Mouse (Mus musculus) hindbrain, embryonic 13.5 days (tissue): Measurements from ENCODE around the gene Ntn5. TPM values are rescaled to one million over a fixed set of nuclear protein-coding genes. Genes with fewer than 3 reads are reported as not detected.

ENCODE experiments used
- ATAC-seq: fragments of 200-750 bp; cut with Nextera tagmentation; 2 replicates; pipeline ENCODE4 v1.8.0; 2017; ENCODE audit warnings: moderate TSS enrichment; ENCODE audit not compliant: low FRiP score
- H3K27ac ChIP-seq: fragments of 300-500 bp; sonication (generic); 2 replicates; pipeline ENCODE4 v1.5.1; 2015; ENCODE audit warnings: inconsistent platforms, mild to moderate bottlenecking, moderate library complexity
- H3K27me3 ChIP-seq: fragments of 300-500 bp; sonication (generic); 2 replicates; pipeline ENCODE4 v1.6.1; 2015; ENCODE audit warnings: mild to moderate bottlenecking, inconsistent platforms
- H3K36me3 ChIP-seq: fragments of 300-500 bp; sonication (generic); 2 replicates; pipeline ENCODE4 v1.6.1; 2015; ENCODE audit warnings: mild to moderate bottlenecking, inconsistent platforms
- H3K4me1 ChIP-seq: fragments of 300-500 bp; sonication (generic); replicated peaks from 2 replicates; pipeline ENCODE4 v1.6.1; 2015; ENCODE audit warnings: inconsistent platforms
- H3K4me2 ChIP-seq: fragments of 300-500 bp; sonication (generic); 2 replicates; pipeline ENCODE4 v1.6.1; 2015; ENCODE audit warnings: inconsistent platforms, mild to moderate bottlenecking, moderate library complexity
- H3K4me3 ChIP-seq: fragments of 300-500 bp; sonication (generic); 2 replicates; pipeline ENCODE4 v1.5.1; 2015; ENCODE audit warnings: mild to moderate bottlenecking, inconsistent platforms
- H3K9ac ChIP-seq: fragments of 300-500 bp; sonication (generic); 2 replicates; pipeline ENCODE4 v1.6.1; 2015; ENCODE audit warnings: mild to moderate bottlenecking, inconsistent platforms
- H3K9me3 ChIP-seq: fragments of 300-500 bp; sonication (generic); 2 replicates; pipeline ENCODE4 v1.6.1; 2016; ENCODE audit warnings: inconsistent platforms
- WGBS: fragments of 180-500 bp; shearing (Covaris S2); methylation state at CpG from one replicate; pipeline ENCODE4 v1.1.7; 2015; 5-methylcytosine and 5-hydroxymethylcytosine counted together
- polyA plus RNA-seq: library from polyadenylated mRNA; unstranded; fragments of >200 nt; fragmentation: Nextera tagmentation; extraction: Ambion mirVana; gene quantifications from 2 replicates; pipeline ENCODE4 v1.2.1, GENCODE M21; 2015

Ntn5 gene
- polyA plus RNA-seq, 1 experiment from 2014 or later: 2.6 TPM

- peak; percentile 65 for ATAC-seq
- H3K4me1 ChIP-seq: peaks cover 64% of the 10 kb centered on the region
- H3K27ac ChIP-seq: peak within 1 kb of the TSS; percentile 90
- H3K4me2 ChIP-seq: peak within 1 kb of the TSS; percentile 94
- peak within 1 kb of the TSS; percentile 86 for H3K4me3 ChIP-seq
- 0% methylated on average over 41 of the region's 41 CpGs for WGBS
- peaks cover 45% of the 10 kb centered on the region for H3K36me3 ChIP-seq
- no peaks in the 10 kb centered on the region for H3K9me3 ChIP-seq
- peak within 1 kb of the TSS; percentile 96 for H3K9ac ChIP-seq
- no peaks in the 10 kb centered on the region for H3K27me3 ChIP-seq
Measured at GRCm38 (mm10) chr7:45717918-45718297, 34.1 kb downstream of the Ntn5 start, which contains the start of gene Sphk2. TSS of gene Sphk2 (minus strand) at chr7:45718002.

GRCm38 (mm10) chr7:45718331-45718730 is 34.5 kb downstream of the Ntn5 start:
- WGBS: under 1% methylated on average over 20 of the region's 20 CpGs
- Histone ChIP-seq H3K4me3 (peak overlapping the region; percentile 86), H3K9me3 (no peaks in the 10 kb centered on the region), H3K36me3 (peaks cover 45% of the 10 kb centered on the region), H3K4me1 (peaks cover 64% of the 10 kb centered on the region), H3K9ac (peak overlapping the region; percentile 96), H3K4me2 (peak overlapping the region; percentile 88), H3K27ac (peak overlapping the region; percentile 90), H3K27me3 (no peaks in the 10 kb centered on the region)
- ATAC-seq: no peak

- H3K36me3 ChIP-seq: peaks cover 50% of the 10 kb centered on the region
- H3K4me3 ChIP-seq: peak overlapping the region; percentile 86
- H3K4me2 ChIP-seq: peak overlapping the region; percentile 88
- H3K27ac ChIP-seq: no peak overlapping the region
- peaks cover 59% of the 10 kb centered on the region for H3K4me1 ChIP-seq
- no peaks in the 10 kb centered on the region for H3K27me3 ChIP-seq
- no peaks in the 10 kb centered on the region for H3K9me3 ChIP-seq
- WGBS: 84% methylated on average over 10 of the region's 10 CpGs
- H3K9ac ChIP-seq: peak overlapping the region; percentile 96
- no peak for ATAC-seq
Measured at GRCm38 (mm10) chr7:45719180-45719579, 35.4 kb downstream of the Ntn5 start.

- peaks cover 52% of the 10 kb centered on the region for H3K4me1 ChIP-seq
- peak overlapping the region; percentile 88; the same call in 1 of the 2 replicates for H3K4me2 ChIP-seq
- H3K9ac ChIP-seq: peak overlapping the region; percentile 96; the same call in 1 of the 2 replicates
- no peaks in the 10 kb centered on the region for H3K27me3 ChIP-seq
- H3K4me3 ChIP-seq: no peak overlapping the region; the same call in 1 of the 2 replicates
- H3K36me3 ChIP-seq: peaks cover 57% of the 10 kb centered on the region
- H3K27ac ChIP-seq: no peak overlapping the region
- no peaks in the 10 kb centered on the region for H3K9me3 ChIP-seq
- no peak for ATAC-seq
- WGBS: 92% methylated on average over 16 of the region's 16 CpGs
Measured at GRCm38 (mm10) chr7:45719738-45720412, 36.1 kb downstream of the Ntn5 start.

- Histone ChIP-seq H3K4me3 (no peak within 1 kb of the TSS), H3K27me3 (no peaks in the 10 kb centered on the region), H3K4me2 (no peak within 1 kb of the TSS), H3K9ac (peak within 1 kb of the TSS; percentile 96; the same call in 1 of the 2 replicates), H3K9me3 (no peaks in the 10 kb centered on the region), H3K36me3 (peaks cover 65% of the 10 kb centered on the region), H3K4me1 (peaks cover 48% of the 10 kb centered on the region), H3K27ac (peak within 1 kb of the TSS; percentile 23; the same call in 1 of the 2 replicates)
- 83% methylated on average over 14 of the region's 14 CpGs for WGBS
- no peak for ATAC-seq
Measured at GRCm38 (mm10) chr7:45720413-45721233, 36.8 kb downstream of the Ntn5 start, which contains the start of gene Fam83e. TSS of gene Fam83e (plus strand) at chr7:45721212.

- H3K4me2 ChIP-seq: no peak overlapping the region
- H3K36me3 ChIP-seq: peaks cover 70% of the 10 kb centered on the region
- WGBS: 84% methylated on average over 7 of the region's 7 CpGs
- no peaks in the 10 kb centered on the region for H3K27me3 ChIP-seq
- no peak for ATAC-seq
- peak overlapping the region; percentile 35; the same call in 1 of the 2 replicates for H3K9ac ChIP-seq
- H3K27ac ChIP-seq: no peak overlapping the region
- no peaks in the 10 kb centered on the region for H3K9me3 ChIP-seq
- no peak overlapping the region for H3K4me3 ChIP-seq
- H3K4me1 ChIP-seq: peaks cover 42% of the 10 kb centered on the region
Measured at GRCm38 (mm10) chr7:45721234-45721571, 37.4 kb downstream of the Ntn5 start.

- WGBS: 55% methylated on average over 13 of the region's 13 CpGs
- ATAC-seq: no peak
- H3K27ac ChIP-seq: peak overlapping the region; percentile 23; the same call in 1 of the 2 replicates
- H3K4me1 ChIP-seq: peaks cover 36% of the 10 kb centered on the region
- H3K9ac ChIP-seq: 0 out of 2 replicates have a peak overlapping the region, but pooled peaks have one; percentile 35
- no peak overlapping the region for H3K4me2 ChIP-seq
- no peaks in the 10 kb centered on the region for H3K9me3 ChIP-seq
- peaks cover 76% of the 10 kb centered on the region for H3K36me3 ChIP-seq
- H3K4me3 ChIP-seq: no peak overlapping the region
- no peaks in the 10 kb centered on the region for H3K27me3 ChIP-seq
Measured at GRCm38 (mm10) chr7:45721642-45722347, 38.0 kb downstream of the Ntn5 start.

- H3K9me3 ChIP-seq: no peaks in the 10 kb centered on the region
- no peaks in the 10 kb centered on the region for H3K27me3 ChIP-seq
- no peak overlapping the region for H3K4me2 ChIP-seq
- 0 out of 2 replicates have a peak overlapping the region, but pooled peaks have one; percentile 35 for H3K9ac ChIP-seq
- no peak overlapping the region for H3K4me3 ChIP-seq
- peaks cover 81% of the 10 kb centered on the region for H3K36me3 ChIP-seq
- 89% methylated on average over 13 of the region's 13 CpGs for WGBS
- no peak for ATAC-seq
- peaks cover 31% of the 10 kb centered on the region for H3K4me1 ChIP-seq
- no peak overlapping the region for H3K27ac ChIP-seq
Measured at GRCm38 (mm10) chr7:45722348-45722713, 38.5 kb downstream of the Ntn5 start.

- no peak for ATAC-seq
- Histone ChIP-seq H3K4me2 (no peak overlapping the region), H3K27ac (no peak overlapping the region), H3K36me3 (peaks cover 84% of the 10 kb centered on the region), H3K9ac (no peak overlapping the region), H3K27me3 (no peaks in the 10 kb centered on the region), H3K4me1 (peaks cover 31% of the 10 kb centered on the region), H3K9me3 (no peaks in the 10 kb centered on the region), H3K4me3 (no peak overlapping the region)
- WGBS: 84% methylated on average over 4 of the region's 4 CpGs
Measured at GRCm38 (mm10) chr7:45723301-45723700, 39.5 kb downstream of the Ntn5 start.

GRCm38 (mm10) chr7:45723781-45724180 is 40.0 kb downstream of the Ntn5 start:
- Histone ChIP-seq H3K27ac (no peak overlapping the region), H3K4me2 (no peak overlapping the region), H3K27me3 (no peaks in the 10 kb centered on the region), H3K4me1 (peaks cover 28% of the 10 kb centered on the region), H3K36me3 (peaks cover 87% of the 10 kb centered on the region), H3K9me3 (no peaks in the 10 kb centered on the region), H3K9ac (no peak overlapping the region), H3K4me3 (no peak overlapping the region)
- ATAC-seq: no peak
- WGBS: 96% methylated on average over 14 of the region's 14 CpGs

GRCm38 (mm10) chr7:45725151-45725550 is 41.3 kb downstream of the Ntn5 start:
- no peak for ATAC-seq
- Histone ChIP-seq H3K4me3 (no peak overlapping the region), H3K4me2 (no peak overlapping the region), H3K36me3 (peaks cover 85% of the 10 kb centered on the region), H3K4me1 (peaks cover 15% of the 10 kb centered on the region; the same call in 1 of the 2 replicates), H3K9me3 (no peaks in the 10 kb centered on the region), H3K9ac (no peak overlapping the region), H3K27me3 (no peaks in the 10 kb centered on the region), H3K27ac (no peak overlapping the region)
- 92% methylated on average over 9 of the region's 9 CpGs for whole genome bisulfite sequencing

- Histone ChIP-seq H3K4me3 (no peak within 1 kb of the TSS), H3K36me3 (peaks cover 80% of the 10 kb centered on the region), H3K4me2 (no peak within 1 kb of the TSS), H3K9me3 (no peaks in the 10 kb centered on the region), H3K4me1 (peaks cover 16% of the 10 kb centered on the region; the same call in 1 of the 2 replicates), H3K9ac (0 out of 2 replicates have a peak within 1 kb of the TSS, but pooled peaks have one; percentile 4), H3K27ac (no peak within 1 kb of the TSS), H3K27me3 (no peaks in the 10 kb centered on the region)
- no peak for ATAC-seq
- 95% methylated on average over 11 of the region's 11 CpGs for WGBS
Measured at GRCm38 (mm10) chr7:45725713-45726112, 41.9 kb downstream of the Ntn5 start, which contains the start of gene Spaca4. TSS of gene Spaca4 (minus strand) at chr7:45725813.
